Mouse (Mus musculus) E14TG2a.4 (cell line): ENCODE measurements around the gene Hoxa10.

Experiments used
- CTCF ChIP-seq: conservative IDR thresholded peaks from 2 replicates; pipeline ENCODE4 v1.5.1; 2014; ENCODE audit warnings: low read length
- NANOG ChIP-seq: IDR thresholded peaks from 2 replicates; pipeline ENCODE4 v1.6.1; 2014; ENCODE audit warnings: borderline replicate concordance, low read length, mixed read lengths
- POU5F1 ChIP-seq: IDR thresholded peaks from 2 replicates; pipeline ENCODE4 v1.6.1; 2014; ENCODE audit warnings: low read length, borderline replicate concordance

DNA sequence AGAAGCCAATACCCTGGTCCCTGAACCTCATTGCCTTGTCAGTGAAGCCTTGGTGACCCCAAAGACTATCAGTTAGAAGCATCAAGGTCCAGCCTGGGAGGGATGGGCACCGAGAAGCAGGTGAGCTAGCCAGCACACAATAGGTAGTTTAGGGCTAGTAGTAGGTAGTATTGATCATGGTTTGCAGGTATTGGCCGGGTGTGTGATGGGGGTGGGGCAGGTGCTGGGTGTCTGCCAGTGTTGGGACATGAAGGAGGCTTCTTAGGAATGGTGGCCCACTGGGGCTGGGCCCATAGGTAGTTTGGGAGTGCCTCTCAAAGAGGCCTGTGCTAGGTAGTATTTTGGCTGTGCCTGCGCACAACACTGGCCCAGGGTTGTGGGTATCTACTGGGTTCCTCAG lies 25.6 kb downstream of the Hoxa10 start:
- TF ChIP-seq CTCF (no peak), NANOG (no peak), POU5F1 (no peak)
